Mouse (Mus musculus) intestine, embryonic 14.5 days (tissue): ENCODE measurements around the gene Dync1h1. TPM values are rescaled to one million over a fixed set of nuclear protein-coding genes. Genes with fewer than 3 reads are reported as not detected.

Experiments used
- ATAC-seq: fragments of 200-750 bp; cut with Nextera tagmentation; replicated peaks from 2 replicates; pipeline ENCODE4 v1.8.0; 2017; ENCODE audit warnings: low read depth, moderate number of reproducible peaks, moderate TSS enrichment, moderate library complexity; ENCODE audit not compliant: low FRiP score, low TSS enrichment
- DNase-seq: peaks from one replicate; pipeline ENCODE4 v3.0.0-alpha.2; 2018; ENCODE audit warnings: low spot score
- H3K27ac ChIP-seq: fragments of 300-500 bp; sonication (generic); 2 replicates; pipeline ENCODE4 v1.5.1; 2014; ENCODE audit warnings: low read depth, mild to moderate bottlenecking, control low read depth
- H3K27me3 ChIP-seq: fragments of 300-500 bp; sonication (generic); replicated peaks from 2 replicates; pipeline ENCODE4 v1.6.1; 2014; ENCODE audit warnings: low read length, control low read depth; ENCODE audit not compliant: control insufficient read depth, insufficient read depth
- H3K36me3 ChIP-seq: fragments of 300-500 bp; sonication (generic); 2 replicates; pipeline ENCODE4 v1.6.1; 2014; ENCODE audit warnings: low read length, control low read depth; ENCODE audit not compliant: control insufficient read depth, insufficient read depth
- H3K4me1 ChIP-seq: fragments of 300-500 bp; sonication (generic); replicated peaks from 2 replicates; pipeline ENCODE4 v1.6.1; 2014; ENCODE audit warnings: low read length, control low read depth, mixed read lengths; ENCODE audit not compliant: control insufficient read depth, insufficient read depth
- H3K4me2 ChIP-seq: fragments of 300-500 bp; sonication (generic); 2 replicates; pipeline ENCODE4 v1.6.1; 2014; ENCODE audit warnings: low read length
- H3K4me3 ChIP-seq: fragments of 300-500 bp; sonication (generic); 2 replicates; pipeline ENCODE4 v1.5.1; 2014; ENCODE audit warnings: low read depth, low read length, control low read depth, mixed read lengths
- H3K9ac ChIP-seq: fragments of 300-500 bp; sonication (generic); 2 replicates; pipeline ENCODE4 v1.6.1; 2014; ENCODE audit warnings: mild to moderate bottlenecking, low read length
- H3K9me3 ChIP-seq: fragments of 300-500 bp; sonication (generic); 2 replicates; pipeline ENCODE4 v1.6.1; 2016; ENCODE audit warnings: low read length, control low read depth; ENCODE audit not compliant: control insufficient read depth
- WGBS: fragments of 180-500 bp; shearing (Covaris S2); extraction: QIAGEN DNeasy Blood & Tissue Kit; methylation state at CpG from one replicate; pipeline ENCODE4 v1.1.7; 2014; 5-methylcytosine and 5-hydroxymethylcytosine counted together
- polyA plus RNA-seq: library from polyadenylated mRNA; unstranded; fragments of >200 nt; fragmentation: Nextera tagmentation; extraction: Ambion mirVana; gene quantifications from 2 replicates; pipeline ENCODE4 v1.2.1, GENCODE M21; 2014

The Dync1h1 gene
- polyA plus RNA-seq, 1 experiment from 2014 or later = 67.3 TPM

DNA sequence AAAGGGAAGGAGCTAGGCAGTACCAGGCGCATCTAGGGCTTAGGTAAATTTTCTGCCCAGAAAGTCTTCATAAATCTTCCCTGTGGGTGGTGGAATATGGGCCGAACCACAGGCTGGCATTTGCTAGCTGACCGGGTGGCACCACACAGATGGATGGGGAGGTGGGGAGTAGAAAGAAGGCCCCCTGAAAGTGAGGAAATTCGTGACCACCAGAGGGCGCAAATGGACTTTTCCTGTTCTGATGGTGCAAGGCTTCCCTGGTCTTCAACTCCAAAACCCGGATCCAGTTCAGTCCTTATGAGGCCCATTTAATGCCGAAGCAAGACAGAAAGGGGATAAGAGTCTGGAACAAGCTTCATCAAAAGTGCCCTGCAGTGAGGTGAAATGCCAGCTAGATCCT lies 2.7 kb upstream of the Dync1h1 start:
- peaks cover 15% of the 10 kb centered on the region for H3K4me1 ChIP-seq
- no peaks in the 10 kb centered on the region for H3K36me3 ChIP-seq
- no peak overlapping the region for H3K4me3 ChIP-seq
- no peak overlapping the region for H3K27ac ChIP-seq
- H3K4me2 ChIP-seq = no peak overlapping the region
- DNase-seq = peak; percentile 91
- WGBS = 7% methylated on average over 7 of the region's 7 CpGs
- no peak overlapping the region for H3K9ac ChIP-seq
- no peaks in the 10 kb centered on the region for H3K9me3 ChIP-seq
- 0 out of 2 replicates have a peak, but pooled peaks cover 3% of the 10 kb centered on the region for H3K27me3 ChIP-seq
- ATAC-seq = no peak

DNA sequence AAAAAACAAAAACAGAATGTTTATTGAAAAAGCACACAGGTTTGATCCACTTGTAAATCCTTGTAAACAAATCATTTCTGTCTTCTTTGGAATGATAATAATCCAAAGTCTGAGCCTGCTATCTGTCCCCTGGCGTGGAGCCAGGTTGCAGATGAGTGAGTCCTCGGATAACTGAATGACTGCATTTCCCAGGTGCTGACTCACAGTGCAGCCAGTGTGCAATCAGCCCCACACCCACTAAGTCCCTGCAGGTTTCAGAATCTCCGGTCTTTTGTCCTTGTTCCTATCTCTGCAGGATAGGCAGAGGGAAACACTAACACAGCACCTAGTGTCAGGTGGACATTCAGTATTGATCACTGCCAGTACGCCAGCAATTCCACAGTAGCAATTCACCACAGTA lies 1.5 kb upstream of the Dync1h1 start:
- H3K36me3 ChIP-seq = no peaks in the 10 kb centered on the region
- no peak overlapping the region for H3K9ac ChIP-seq
- H3K4me2 ChIP-seq = no peak overlapping the region
- no peaks in the 10 kb centered on the region for H3K9me3 ChIP-seq
- ATAC-seq (no peak), DNase-seq (no peak)
- 0 out of 2 replicates have a peak, but pooled peaks cover 3% of the 10 kb centered on the region for H3K27me3 ChIP-seq
- H3K27ac ChIP-seq = no peak overlapping the region
- H3K4me3 ChIP-seq = no peak overlapping the region
- H3K4me1 ChIP-seq = peaks cover 19% of the 10 kb centered on the region
- WGBS = 62% methylated on average over 4 of the region's 4 CpGs

DNA sequence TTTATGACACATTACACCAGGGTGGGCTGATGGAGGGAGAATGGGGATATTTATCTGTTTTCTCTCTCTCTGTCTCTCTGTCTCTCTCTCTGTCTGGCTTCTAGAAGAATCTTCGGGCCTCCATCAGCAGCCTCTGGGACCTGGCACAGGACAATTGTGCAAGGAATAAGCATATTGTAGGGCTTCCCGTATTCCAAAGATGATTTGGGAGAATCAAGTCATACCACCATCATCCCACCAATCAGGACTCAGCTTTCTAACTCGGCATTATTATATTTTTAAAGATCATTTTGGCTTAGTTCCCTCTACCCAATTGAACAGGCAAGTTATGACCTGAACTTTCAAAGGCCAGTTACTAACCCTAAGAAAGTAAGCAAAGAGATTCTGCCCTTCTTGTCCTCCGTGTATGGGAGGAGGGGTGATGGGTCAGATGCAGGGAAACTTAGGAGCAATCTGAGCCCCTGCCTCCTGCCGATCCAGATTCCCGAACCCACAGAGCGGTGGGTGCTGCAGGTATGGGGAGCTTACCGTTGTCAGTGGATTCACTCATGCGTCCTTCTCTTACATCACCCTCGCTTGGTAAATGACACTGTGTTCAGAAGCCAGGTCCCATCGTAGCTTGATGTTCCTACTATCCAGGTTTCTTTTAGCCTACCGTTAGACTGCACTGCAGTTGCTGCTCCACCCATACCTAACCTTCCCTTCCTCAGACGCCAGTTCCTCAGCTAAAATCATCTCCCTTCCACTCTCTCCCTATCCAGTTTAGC lies 844 bp upstream of the Dync1h1 start:
- 0 out of 2 replicates have a peak, but pooled peaks have one; percentile 4 for ATAC-seq
- H3K27me3 ChIP-seq = 0 out of 2 replicates have a peak, but pooled peaks cover 3% of the 10 kb centered on the region
- no peaks in the 10 kb centered on the region for H3K9me3 ChIP-seq
- H3K4me2 ChIP-seq = peak overlapping the region; percentile 72
- H3K36me3 ChIP-seq = no peaks in the 10 kb centered on the region
- H3K4me1 ChIP-seq = peaks cover 19% of the 10 kb centered on the region
- H3K27ac ChIP-seq = no peak overlapping the region
- peak overlapping the region; percentile 100 for H3K4me3 ChIP-seq
- H3K9ac ChIP-seq = no peak overlapping the region; the same call in 1 of the 2 replicates
- DNase-seq = no peak
- 50% methylated on average over 13 of the region's 13 CpGs for WGBS

DNA sequence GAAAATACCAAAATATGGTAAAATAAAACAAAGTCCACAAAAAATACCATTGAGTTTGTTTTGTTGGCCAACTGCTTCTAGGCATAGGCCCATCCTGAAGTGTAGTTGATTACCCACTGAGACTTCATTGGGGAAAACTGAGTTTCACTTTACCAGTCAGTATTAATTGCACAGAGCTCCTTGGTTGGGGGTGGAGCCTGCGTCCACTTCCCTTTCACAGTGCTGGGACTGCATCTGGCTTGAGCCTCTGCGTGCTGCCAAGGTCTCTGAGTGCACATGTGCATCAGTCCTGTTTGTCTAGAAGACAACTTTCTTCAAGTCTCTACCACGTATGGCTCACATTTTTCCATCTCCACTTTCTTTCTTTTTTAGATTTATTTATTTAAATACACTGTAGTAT lies 4.9 kb downstream of the Dync1h1 start:
- Histone ChIP-seq H3K9ac (no peak overlapping the region), H3K4me1 (peaks cover 15% of the 10 kb centered on the region), H3K27ac (no peak overlapping the region), H3K4me2 (no peak overlapping the region), H3K36me3 (peaks cover 12% of the 10 kb centered on the region; the same call in 1 of the 2 replicates), H3K27me3 (no peaks in the 10 kb centered on the region), H3K4me3 (no peak overlapping the region), H3K9me3 (no peaks in the 10 kb centered on the region)
- ATAC-seq (no peak), DNase-seq (no peak)
- WGBS = 89% methylated on average over 3 of the region's 3 CpGs

DNA sequence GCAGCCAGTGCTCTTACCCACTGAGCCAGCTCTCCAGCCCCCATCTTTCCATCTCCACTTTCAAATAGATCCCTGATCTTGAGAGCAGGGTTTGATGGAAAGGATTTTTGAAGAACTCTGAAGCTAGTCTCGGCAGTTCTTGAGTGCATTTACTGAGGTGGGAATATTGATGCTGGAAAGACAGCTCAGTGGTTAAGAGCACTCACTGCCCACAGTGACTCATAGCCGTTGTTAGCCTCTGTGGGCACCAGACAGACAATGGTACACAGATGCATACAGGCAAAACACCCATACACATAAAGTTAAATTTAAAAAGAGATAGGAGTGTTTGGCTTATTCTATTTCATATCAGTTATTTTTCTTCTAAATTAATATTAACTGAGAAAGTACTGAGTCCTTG lies 5.4 kb downstream of the Dync1h1 start:
- DNase-seq = no peak

DNA sequence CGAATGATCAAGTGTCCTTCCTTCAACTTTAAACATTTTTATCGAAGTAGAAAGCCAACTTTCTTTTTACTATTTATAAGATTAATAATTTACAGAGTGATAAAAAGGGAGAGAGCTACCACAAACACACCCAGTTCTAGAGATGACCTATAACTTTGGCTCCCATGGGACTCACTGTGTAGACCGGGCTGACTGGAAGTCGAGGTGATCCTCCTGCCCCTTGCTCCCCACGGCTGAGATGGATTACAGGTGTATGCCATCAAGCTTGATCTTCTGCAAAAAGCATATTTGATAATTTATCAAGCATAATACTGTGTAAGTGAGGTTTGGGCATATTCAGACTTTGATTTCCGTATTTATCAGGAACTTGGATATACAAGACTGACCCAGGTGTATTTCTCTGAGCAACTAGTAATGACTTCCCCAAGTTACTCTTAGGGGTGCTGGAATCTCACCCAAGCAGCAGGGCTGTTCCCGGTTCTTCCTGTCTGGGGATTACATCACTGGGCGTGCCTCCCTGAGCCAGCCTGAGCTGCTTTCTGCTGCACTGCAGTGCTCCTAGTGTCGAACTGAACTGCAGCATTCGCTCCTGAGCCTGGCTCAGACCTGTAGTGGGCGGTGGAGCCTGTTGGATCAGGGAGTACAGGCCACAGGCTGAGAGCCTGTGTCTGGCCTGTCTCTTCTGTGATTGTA lies 7.4 kb downstream of the Dync1h1 start:
- Histone ChIP-seq H3K27ac (peak overlapping the region; percentile 29; the same call in 1 of the 2 replicates), H3K4me2 (peak overlapping the region; percentile 18; the same call in 1 of the 2 replicates), H3K9me3 (no peaks in the 10 kb centered on the region), H3K4me3 (no peak overlapping the region), H3K9ac (no peak overlapping the region), H3K27me3 (no peaks in the 10 kb centered on the region), H3K4me1 (peaks cover 3% of the 10 kb centered on the region), H3K36me3 (peaks cover 32% of the 10 kb centered on the region)
- 58% methylated on average over 11 of the region's 11 CpGs for WGBS
- peak; percentile 71 for ATAC-seq
- peak; percentile 66 for DNase-seq

More for the DNA sequence above, 5.4 kb downstream of the Dync1h1 start:
- ATAC-seq = no peak
- Histone ChIP-seq H3K4me1 (peaks cover 15% of the 10 kb centered on the region), H3K4me2 (no peak overlapping the region), H3K4me3 (no peak overlapping the region), H3K27me3 (no peaks in the 10 kb centered on the region), H3K27ac (no peak overlapping the region), H3K9ac (no peak overlapping the region), H3K9me3 (no peaks in the 10 kb centered on the region), H3K36me3 (peaks cover 13% of the 10 kb centered on the region; the same call in 1 of the 2 replicates)
- whole genome bisulfite sequencing = 92% methylated on average over 2 of the region's 2 CpGs

DNA sequence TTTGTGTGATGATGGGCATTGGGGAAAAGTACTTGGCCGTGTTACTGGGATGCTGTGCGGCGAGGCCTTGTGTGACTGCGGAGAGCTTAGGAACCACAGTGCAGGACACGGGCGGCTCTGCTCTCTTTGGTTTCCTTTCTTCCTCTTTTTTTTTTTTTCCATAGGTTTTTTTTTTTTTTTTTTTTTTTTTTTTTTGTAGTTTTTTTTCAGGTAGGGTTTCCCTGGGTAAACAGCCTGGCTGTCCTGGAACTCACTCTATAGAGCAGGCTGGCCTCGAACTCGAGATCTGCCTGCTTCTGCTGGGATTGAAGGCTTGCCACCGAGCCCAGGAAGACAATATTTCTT lies 7.9 kb downstream of the Dync1h1 start:
- no peak overlapping the region for H3K9ac ChIP-seq
- H3K4me2 ChIP-seq = no peak overlapping the region
- H3K4me3 ChIP-seq = no peak overlapping the region
- DNase-seq (no peak), ATAC-seq (no peak)
- no peaks in the 10 kb centered on the region for H3K27me3 ChIP-seq
- H3K36me3 ChIP-seq = peaks cover 37% of the 10 kb centered on the region
- peak overlapping the region; percentile 29; the same call in 1 of the 2 replicates for H3K27ac ChIP-seq
- H3K9me3 ChIP-seq = no peaks in the 10 kb centered on the region
- no peaks in the 10 kb centered on the region; the same call in 1 of the 2 replicates for H3K4me1 ChIP-seq
- WGBS = 79% methylated on average over 9 of the region's 9 CpGs

DNA sequence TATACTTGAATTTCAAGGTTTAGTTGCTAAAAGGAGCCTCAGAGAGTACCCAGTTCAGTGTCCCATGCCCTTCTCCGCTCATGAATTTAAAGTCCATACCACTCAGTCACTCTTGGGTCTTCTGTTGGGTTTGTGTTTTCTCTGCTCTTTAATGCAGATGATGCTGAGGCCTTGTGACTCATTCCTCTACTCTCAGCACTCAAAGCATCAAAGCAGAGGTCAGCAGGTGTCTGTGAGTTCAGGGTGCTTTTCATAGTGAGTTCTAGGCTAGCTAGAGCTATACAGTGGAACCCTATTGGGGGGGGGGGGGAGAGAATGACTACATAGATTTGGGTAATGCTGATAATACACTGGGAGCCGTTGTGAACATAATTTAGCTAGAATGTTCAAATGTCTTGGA lies 9.5 kb downstream of the Dync1h1 start:
- DNase-seq (no peak), ATAC-seq (no peak)
- H3K4me3 ChIP-seq = no peak overlapping the region
- H3K27ac ChIP-seq = no peak overlapping the region
- H3K4me1 ChIP-seq = no peaks in the 10 kb centered on the region
- WGBS = 95% methylated on average over 2 of the region's 2 CpGs
- no peak overlapping the region for H3K9ac ChIP-seq
- H3K9me3 ChIP-seq = no peaks in the 10 kb centered on the region
- no peaks in the 10 kb centered on the region for H3K27me3 ChIP-seq
- peaks cover 52% of the 10 kb centered on the region for H3K36me3 ChIP-seq
- H3K4me2 ChIP-seq = no peak overlapping the region
